Mouse (Mus musculus) ES-Bruce4 (cell line): ENCODE measurements around the gene Gm10447.

Experiments
- CTCF ChIP-seq: IDR thresholded peaks from one replicate; pipeline ENCODE4 v1.8.1; 2011; ENCODE audit warnings: low read depth, low read length
- EP300 ChIP-seq: IDR thresholded peaks from 2 replicates; pipeline ENCODE4 v1.6.1; 2011; ENCODE audit warnings: low read depth, low read length; ENCODE audit not compliant: insufficient read depth
- POLR2A ChIP-seq: IDR thresholded peaks from one replicate; pipeline ENCODE4 v1.8.1; 2011; ENCODE audit warnings: low read length; ENCODE audit not compliant: insufficient read depth

GRCm38 (mm10) chr11:53447996-53448395 lies 8.9 kb downstream of the Gm10447 start:
- TF ChIP-seq CTCF: no peak
- no peak for TF ChIP-seq POLR2A
- TF ChIP-seq EP300: no peak
